Mouse (Mus musculus) limb, embryonic 12.5 days (tissue): Measurements from ENCODE around the gene Rab31. TPM values are rescaled to one million over a fixed set of nuclear protein-coding genes. Genes with fewer than 3 reads are reported as not detected.

ENCODE experiments used
- ATAC-seq: fragments of 200-750 bp; cut with Nextera tagmentation; 2 replicates; pipeline ENCODE4 v1.8.0; 2017; ENCODE audit warnings: low read depth, moderate TSS enrichment; ENCODE audit not compliant: insufficient number of reproducible peaks, insufficient read depth, low FRiP score, low TSS enrichment
- H3K27ac ChIP-seq: fragments of 300-500 bp; sonication (generic); 2 replicates; pipeline ENCODE4 v1.5.1; 2016; ENCODE audit warnings: mild to moderate bottlenecking, moderate library complexity
- H3K27me3 ChIP-seq: fragments of 300-500 bp; sonication (generic); 2 replicates; pipeline ENCODE4 v1.6.1; 2016; ENCODE audit warnings: mild to moderate bottlenecking, moderate library complexity
- H3K36me3 ChIP-seq: fragments of 300-500 bp; sonication (generic); 2 replicates; pipeline ENCODE4 v1.6.1; 2016; ENCODE audit warnings: mild to moderate bottlenecking, moderate library complexity
- H3K4me1 ChIP-seq: fragments of 300-500 bp; sonication (generic); replicated peaks from 2 replicates; pipeline ENCODE4 v1.6.1; 2016
- H3K4me2 ChIP-seq: fragments of 300-500 bp; sonication (generic); 2 replicates; pipeline ENCODE4 v1.6.1; 2016; ENCODE audit warnings: mild to moderate bottlenecking, moderate library complexity
- H3K4me3 ChIP-seq: fragments of 300-500 bp; sonication (generic); replicated peaks from 2 replicates; pipeline ENCODE4 v1.5.1; 2016; ENCODE audit warnings: mild to moderate bottlenecking
- H3K9ac ChIP-seq: fragments of 300-500 bp; sonication (generic); replicated peaks from 2 replicates; pipeline ENCODE4 v1.6.1; 2016; ENCODE audit warnings: mild to moderate bottlenecking, moderate library complexity
- H3K9me3 ChIP-seq: fragments of 300-500 bp; sonication (generic); 2 replicates; pipeline ENCODE4 v1.6.1; 2016; ENCODE audit warnings: mild to moderate bottlenecking, moderate library complexity
- WGBS: fragments of 180-500 bp; shearing (Covaris S2); methylation state at CpG from one replicate; pipeline ENCODE4 v1.1.7; 2016; 5-methylcytosine and 5-hydroxymethylcytosine counted together
- polyA plus RNA-seq: library from polyadenylated mRNA; unstranded; fragments of >200 nt; fragmentation: Nextera tagmentation; extraction: Ambion mirVana; gene quantifications from 2 replicates; pipeline ENCODE4 v1.2.1, GENCODE M21; 2016

Rab31 gene
- polyA plus RNA-seq, 1 experiment from 2014 or later, result 54.0 TPM

- Histone ChIP-seq H3K4me2 (no peak overlapping the region), H3K9me3 (no peaks in the 10 kb centered on the region), H3K27me3 (no peaks in the 10 kb centered on the region), H3K36me3 (no peaks in the 10 kb centered on the region), H3K27ac (no peak overlapping the region), H3K9ac (no peak overlapping the region), H3K4me1 (peaks cover 21% of the 10 kb centered on the region), H3K4me3 (no peak overlapping the region)
- no peak for ATAC-seq
- 93% methylated on average over 8 of the region's 8 CpGs for WGBS
Measured at GRCm38 (mm10) chr17:65676536-65676935, 96.0 kb downstream of the Rab31 start.

GRCm38 (mm10) chr17:65675985-65676384 is 96.6 kb downstream of the Rab31 start:
- 65% methylated on average over 3 of the region's 3 CpGs for WGBS
- ATAC-seq, result no peak
- Histone ChIP-seq H3K27me3 (no peaks in the 10 kb centered on the region), H3K27ac (no peak overlapping the region), H3K4me1 (peaks cover 21% of the 10 kb centered on the region), H3K4me3 (no peak overlapping the region), H3K36me3 (no peaks in the 10 kb centered on the region), H3K9ac (no peak overlapping the region), H3K4me2 (no peak overlapping the region), H3K9me3 (no peaks in the 10 kb centered on the region)

GRCm38 (mm10) chr17:65674710-65675171 is 97.8 kb downstream of the Rab31 start:
- no peak overlapping the region for H3K4me3 ChIP-seq
- no peaks in the 10 kb centered on the region for H3K9me3 ChIP-seq
- no peak overlapping the region for H3K27ac ChIP-seq
- WGBS, result 76% methylated on average over 1 of the region's 1 CpGs
- H3K4me2 ChIP-seq, result no peak overlapping the region
- H3K4me1 ChIP-seq, result peaks cover 16% of the 10 kb centered on the region
- no peak for ATAC-seq
- no peak overlapping the region for H3K9ac ChIP-seq
- H3K27me3 ChIP-seq, result no peaks in the 10 kb centered on the region
- H3K36me3 ChIP-seq, result no peaks in the 10 kb centered on the region

GRCm38 (mm10) chr17:65672926-65673325 is 99.6 kb downstream of the Rab31 start:
- WGBS, result 94% methylated on average over 7 of the region's 7 CpGs
- H3K27me3 ChIP-seq, result no peaks in the 10 kb centered on the region
- peaks cover 8% of the 10 kb centered on the region for H3K4me1 ChIP-seq
- no peak overlapping the region for H3K27ac ChIP-seq
- no peak overlapping the region for H3K4me2 ChIP-seq
- H3K4me3 ChIP-seq, result no peak overlapping the region
- H3K9ac ChIP-seq, result no peak overlapping the region
- ATAC-seq, result no peak
- H3K36me3 ChIP-seq, result no peaks in the 10 kb centered on the region
- H3K9me3 ChIP-seq, result no peaks in the 10 kb centered on the region

GRCm38 (mm10) chr17:65669061-65669460 is 103.5 kb downstream of the Rab31 start:
- no peak overlapping the region for H3K9ac ChIP-seq
- no peak overlapping the region for H3K4me3 ChIP-seq
- H3K9me3 ChIP-seq, result no peaks in the 10 kb centered on the region
- 88% methylated on average over 4 of the region's 4 CpGs for WGBS
- H3K4me1 ChIP-seq, result 0 out of 2 replicates have a peak, but pooled peaks cover 3% of the 10 kb centered on the region
- no peak overlapping the region for H3K4me2 ChIP-seq
- H3K36me3 ChIP-seq, result peaks cover 6% of the 10 kb centered on the region; the same call in 1 of the 2 replicates
- H3K27ac ChIP-seq, result no peak overlapping the region
- ATAC-seq, result no peak
- no peaks in the 10 kb centered on the region for H3K27me3 ChIP-seq

GRCm38 (mm10) chr17:65667792-65668191 is 104.8 kb downstream of the Rab31 start:
- Histone ChIP-seq H3K36me3 (peaks cover 6% of the 10 kb centered on the region; the same call in 1 of the 2 replicates), H3K4me1 (0 out of 2 replicates have a peak, but pooled peaks cover 3% of the 10 kb centered on the region), H3K4me3 (no peak overlapping the region), H3K27me3 (no peaks in the 10 kb centered on the region), H3K27ac (no peak overlapping the region), H3K9me3 (no peaks in the 10 kb centered on the region), H3K4me2 (no peak overlapping the region), H3K9ac (no peak overlapping the region)
- ATAC-seq, result no peak
- WGBS, result 90% methylated on average over 14 of the region's 14 CpGs

- Histone ChIP-seq H3K27me3 (no peaks in the 10 kb centered on the region), H3K9me3 (no peaks in the 10 kb centered on the region), H3K4me3 (no peak overlapping the region), H3K4me2 (no peak overlapping the region), H3K9ac (no peak overlapping the region), H3K36me3 (peaks cover 6% of the 10 kb centered on the region; the same call in 1 of the 2 replicates), H3K27ac (no peak overlapping the region), H3K4me1 (0 out of 2 replicates have a peak, but pooled peaks cover 3% of the 10 kb centered on the region)
- no peak for ATAC-seq
- WGBS, result 63% methylated on average over 17 of the region's 17 CpGs
Measured at GRCm38 (mm10) chr17:65666388-65667161, 106.0 kb downstream of the Rab31 start.

- Histone ChIP-seq H3K27ac (no peak overlapping the region), H3K9ac (no peak overlapping the region), H3K4me2 (no peak overlapping the region), H3K36me3 (peaks cover 6% of the 10 kb centered on the region; the same call in 1 of the 2 replicates), H3K4me1 (0 out of 2 replicates have a peak, but pooled peaks cover 3% of the 10 kb centered on the region), H3K9me3 (no peaks in the 10 kb centered on the region), H3K4me3 (no peak overlapping the region), H3K27me3 (no peaks in the 10 kb centered on the region)
- no peak for ATAC-seq
- WGBS, result 91% methylated on average over 12 of the region's 12 CpGs
Measured at GRCm38 (mm10) chr17:65665786-65666387, 106.7 kb downstream of the Rab31 start.

- ATAC-seq, result no peak
- no peaks in the 10 kb centered on the region for H3K9me3 ChIP-seq
- H3K36me3 ChIP-seq, result peaks cover 6% of the 10 kb centered on the region; the same call in 1 of the 2 replicates
- no peak overlapping the region for H3K4me2 ChIP-seq
- no peak overlapping the region for H3K27ac ChIP-seq
- WGBS, result 83% methylated on average over 14 of the region's 14 CpGs
- 0 out of 2 replicates have a peak, but pooled peaks cover 3% of the 10 kb centered on the region for H3K4me1 ChIP-seq
- H3K4me3 ChIP-seq, result no peak overlapping the region
- H3K9ac ChIP-seq, result no peak overlapping the region
- H3K27me3 ChIP-seq, result no peaks in the 10 kb centered on the region
Measured at GRCm38 (mm10) chr17:65663329-65664078, 109.0 kb downstream of the Rab31 start.

- Histone ChIP-seq H3K4me1 (0 out of 2 replicates have a peak, but pooled peaks cover 3% of the 10 kb centered on the region), H3K36me3 (peaks cover 4% of the 10 kb centered on the region; the same call in 1 of the 2 replicates), H3K27me3 (no peaks in the 10 kb centered on the region), H3K27ac (no peak overlapping the region), H3K4me2 (no peak overlapping the region), H3K9ac (no peak overlapping the region), H3K4me3 (no peak overlapping the region), H3K9me3 (no peaks in the 10 kb centered on the region)
- WGBS, result 94% methylated on average over 3 of the region's 3 CpGs
- ATAC-seq, result no peak
Measured at GRCm38 (mm10) chr17:65662662-65663061, 109.9 kb downstream of the Rab31 start.

GRCm38 (mm10) chr17:65658416-65658815 is 114.1 kb downstream of the Rab31 start:
- 93% methylated on average over 2 of the region's 2 CpGs for WGBS
- ATAC-seq, result no peak
- Histone ChIP-seq H3K4me2 (no peak overlapping the region), H3K9ac (no peak overlapping the region), H3K36me3 (no peaks in the 10 kb centered on the region), H3K27me3 (no peaks in the 10 kb centered on the region), H3K27ac (no peak overlapping the region), H3K4me1 (no peaks in the 10 kb centered on the region), H3K4me3 (no peak overlapping the region), H3K9me3 (no peaks in the 10 kb centered on the region)
